Mouse (Mus musculus): ENCODE measurements around the gene Olfr718-ps1. TPM values are rescaled to one million over a fixed set of nuclear protein-coding genes. Genes with fewer than 3 reads are reported as not detected.
A peak's percentile ranks its signal among the peaks of the same experiment; 100 is the strongest.
"Not testable (repeated sequence)": the region's sequence is repeated elsewhere in the genome, so short reads cannot be mapped to it uniquely, and the experiment has no call there.

Olfr718-ps1 gene
- 0.04 TPM in 1 of 2 replicates, not detected in the other for polyA plus RNA-seq (2015; fragmentation: Nextera tagmentation; extraction: Ambion mirVana)

GRCm38 (mm10) chr5:143147481-143147880 lies at the start of gene Olfr718-ps1:
Gene Olfr718-ps1, minus strand, starts transcription at chr5:143147581.
- no peak within 1 kb of the TSS for H3K4me3 ChIP-seq
- no peaks in the 10 kb centered on the region for H3K9me3 ChIP-seq
- no peaks in the 10 kb centered on the region for H3K36me3 ChIP-seq (replicated peaks)
- no peaks in the 10 kb centered on the region for H3K27me3 ChIP-seq (replicated peaks)
- no peak within 1 kb of the TSS for H3K4me2 ChIP-seq
- WGBS = 72% methylated on average over 3 of the region's 3 CpGs
- no peak within 1 kb of the TSS for H3K27ac ChIP-seq
- H3K9ac ChIP-seq = no peak within 1 kb of the TSS
- ATAC-seq (replicated peaks) = no peak
- H3K4me1 ChIP-seq = no peaks in the 10 kb centered on the region

- WGBS = 80% methylated on average over 4 of the region's 4 CpGs
- Histone ChIP-seq H3K4me3 (no peak overlapping the region), H3K4me2 (no peak overlapping the region), H3K9ac (no peak overlapping the region), H3K27ac (no peak overlapping the region), H3K4me1 (no peaks in the 10 kb centered on the region), H3K36me3 (replicated peaks) (no peaks in the 10 kb centered on the region), H3K9me3 (no peaks in the 10 kb centered on the region), H3K27me3 (replicated peaks) (no peaks in the 10 kb centered on the region)
- no peak for ATAC-seq (replicated peaks)
Measured at GRCm38 (mm10) chr5:143196506-143196905, 49.1 kb upstream of the Olfr718-ps1 start.

- no peak overlapping the region for H3K4me2 ChIP-seq
- WGBS = 77% methylated on average over 2 of the region's 2 CpGs
- no peak overlapping the region for H3K4me3 ChIP-seq
- H3K27me3 ChIP-seq (replicated peaks) = no peaks in the 10 kb centered on the region
- no peak overlapping the region for H3K27ac ChIP-seq
- no peaks in the 10 kb centered on the region for H3K9me3 ChIP-seq
- H3K4me1 ChIP-seq = no peaks in the 10 kb centered on the region
- no peak overlapping the region for H3K9ac ChIP-seq
- H3K36me3 ChIP-seq (replicated peaks) = no peaks in the 10 kb centered on the region
- ATAC-seq (replicated peaks) = no peak
Measured at GRCm38 (mm10) chr5:143195166-143195565, 47.8 kb upstream of the Olfr718-ps1 start.

- H3K4me3 ChIP-seq; H3K36me3 ChIP-seq (replicated peaks); H3K4me2 ChIP-seq; H3K4me1 ChIP-seq; H3K27ac ChIP-seq; ATAC-seq (replicated peaks); H3K9ac ChIP-seq; H3K27me3 ChIP-seq (replicated peaks); H3K9me3 ChIP-seq: not testable (repeated sequence)
- WGBS = 72% methylated on average over 8 of the region's 8 CpGs
Measured at GRCm38 (mm10) chr5:143194747-143195146, 47.4 kb upstream of the Olfr718-ps1 start.

- 93% methylated on average over 8 of the region's 8 CpGs for WGBS
Measured at GRCm38 (mm10) chr5:143192806-143193205, 45.4 kb upstream of the Olfr718-ps1 start.

GRCm38 (mm10) chr5:143188014-143188413 lies 40.6 kb upstream of the Olfr718-ps1 start:
- not testable (repeated sequence) for H3K9ac ChIP-seq; H3K9me3 ChIP-seq; H3K4me3 ChIP-seq; H3K36me3 ChIP-seq (replicated peaks); H3K4me2 ChIP-seq; H3K27me3 ChIP-seq (replicated peaks); H3K27ac ChIP-seq; H3K4me1 ChIP-seq; ATAC-seq (replicated peaks)
- 100% methylated on average over 1 of the region's 1 CpGs for WGBS

More at GRCm38 (mm10) chr5:143192806-143193205, 45.4 kb upstream of the Olfr718-ps1 start:
- no peak overlapping the region for H3K27ac ChIP-seq
- H3K36me3 ChIP-seq (replicated peaks) = no peaks in the 10 kb centered on the region
- H3K9ac ChIP-seq = no peak overlapping the region
- no peak overlapping the region for H3K4me2 ChIP-seq
- no peaks in the 10 kb centered on the region for H3K9me3 ChIP-seq
- no peaks in the 10 kb centered on the region for H3K4me1 ChIP-seq
- no peak for ATAC-seq (replicated peaks)
- no peaks in the 10 kb centered on the region for H3K27me3 ChIP-seq (replicated peaks)
- H3K4me3 ChIP-seq = no peak overlapping the region

GRCm38 (mm10) chr5:143180255-143181076 lies 33.1 kb upstream of the Olfr718-ps1 start, which contains the start of the genes Rbak and Spdye4b:
Gene Rbak, minus strand, starts transcription at chr5:143180775.
Gene Spdye4b, plus strand, starts transcription at chr5:143181017.
- no peaks in the 10 kb centered on the region for H3K9me3 ChIP-seq
- peak; percentile 98 for ATAC-seq (replicated peaks)
- H3K27ac ChIP-seq = peak within 1 kb of the TSS; percentile 87
- peak within 1 kb of the TSS; percentile 78 for H3K4me2 ChIP-seq
- H3K4me3 ChIP-seq = peak within 1 kb of the TSS; percentile 78
- under 1% methylated on average over 58 of the region's 58 CpGs for WGBS
- H3K27me3 ChIP-seq (replicated peaks) = no peaks in the 10 kb centered on the region
- peak within 1 kb of the TSS; percentile 94 for H3K9ac ChIP-seq
- peaks cover 14% of the 10 kb centered on the region for H3K4me1 ChIP-seq
- peaks cover 27% of the 10 kb centered on the region for H3K36me3 ChIP-seq (replicated peaks)

- peak overlapping the region; percentile 78 for H3K4me3 ChIP-seq
- H3K9me3 ChIP-seq = no peaks in the 10 kb centered on the region
- no peak overlapping the region for H3K9ac ChIP-seq
- H3K36me3 ChIP-seq (replicated peaks) = peaks cover 39% of the 10 kb centered on the region
- no peak for ATAC-seq (replicated peaks)
- H3K4me1 ChIP-seq = peaks cover 14% of the 10 kb centered on the region
- no peak overlapping the region for H3K27ac ChIP-seq
- peak overlapping the region; percentile 78 for H3K4me2 ChIP-seq
- WGBS = 32% methylated on average over 6 of the region's 6 CpGs
- no peaks in the 10 kb centered on the region for H3K27me3 ChIP-seq (replicated peaks)
Measured at GRCm38 (mm10) chr5:143179179-143179578, 31.8 kb upstream of the Olfr718-ps1 start.

GRCm38 (mm10) chr5:143177541-143178200 lies 30.3 kb upstream of the Olfr718-ps1 start:
- Histone ChIP-seq H3K36me3 (replicated peaks) (peaks cover 54% of the 10 kb centered on the region), H3K9ac (no peak overlapping the region), H3K4me3 (no peak overlapping the region), H3K27me3 (replicated peaks) (no peaks in the 10 kb centered on the region), H3K4me2 (no peak overlapping the region), H3K27ac (no peak overlapping the region), H3K9me3 (no peaks in the 10 kb centered on the region), H3K4me1 (peaks cover 14% of the 10 kb centered on the region)
- WGBS = 91% methylated on average over 3 of the region's 3 CpGs
- ATAC-seq (replicated peaks) = no peak

GRCm38 (mm10) chr5:143175970-143176369 lies 28.6 kb upstream of the Olfr718-ps1 start:
- no peak for ATAC-seq (replicated peaks)
- Histone ChIP-seq H3K9ac (no peak overlapping the region), H3K4me1 (peaks cover 14% of the 10 kb centered on the region), H3K27me3 (replicated peaks) (no peaks in the 10 kb centered on the region), H3K27ac (no peak overlapping the region), H3K4me3 (no peak overlapping the region), H3K4me2 (no peak overlapping the region), H3K9me3 (no peaks in the 10 kb centered on the region), H3K36me3 (replicated peaks) (peaks cover 69% of the 10 kb centered on the region)
- WGBS = 97% methylated on average over 4 of the region's 4 CpGs

- no peaks in the 10 kb centered on the region for H3K9me3 ChIP-seq
- H3K4me2 ChIP-seq = no peak overlapping the region
- no peak overlapping the region for H3K27ac ChIP-seq
- H3K4me3 ChIP-seq = no peak overlapping the region
- 15% methylated on average over 18 of the region's 18 CpGs for WGBS
- H3K36me3 ChIP-seq (replicated peaks) = no peaks in the 10 kb centered on the region
- no peaks in the 10 kb centered on the region for H3K27me3 ChIP-seq (replicated peaks)
- H3K4me1 ChIP-seq = no peaks in the 10 kb centered on the region
- H3K9ac ChIP-seq = no peak overlapping the region
- no peak for ATAC-seq (replicated peaks)
Measured at GRCm38 (mm10) chr5:143165508-143166070, 18.2 kb upstream of the Olfr718-ps1 start.

- H3K27me3 ChIP-seq (replicated peaks) = peaks cover 29% of the 10 kb centered on the region
- ATAC-seq (replicated peaks) = no peak
- no peak overlapping the region for H3K27ac ChIP-seq
- no peak overlapping the region for H3K4me3 ChIP-seq
- no peaks in the 10 kb centered on the region for H3K4me1 ChIP-seq
- no peak overlapping the region for H3K4me2 ChIP-seq
- 88% methylated on average over 3 of the region's 3 CpGs for whole genome bisulfite sequencing
- no peaks in the 10 kb centered on the region for H3K9me3 ChIP-seq
- no peak overlapping the region for H3K9ac ChIP-seq
- H3K36me3 ChIP-seq (replicated peaks) = no peaks in the 10 kb centered on the region
Measured at GRCm38 (mm10) chr5:143155534-143155933, 8.2 kb upstream of the Olfr718-ps1 start.

Data from midbrain, embryonic 15.5 days (tissue).